Mouse (Mus musculus) lung, postnatal 10 days (tissue): Measurements from ENCODE around the gene Crybb3.

Experiments used
- DNase-seq: peaks from one replicate; pipeline ENCODE4 v3.0.0; 2021

The Crybb3 gene

GRCm38 (mm10) chr5:113102455-113102854 lies 21.1 kb upstream of the Crybb3 start:
- no peak for DNase-seq

- DNase-seq = no peak
Observed at GRCm38 (mm10) chr5:113101457-113101856, 20.1 kb upstream of the Crybb3 start.

GRCm38 (mm10) chr5:113100422-113100821 lies 19.0 kb upstream of the Crybb3 start:
- peak; percentile 59 for DNase-seq

GRCm38 (mm10) chr5:113099546-113099945 lies 18.2 kb upstream of the Crybb3 start:
- peak; percentile 94 for DNase-seq

GRCm38 (mm10) chr5:113097551-113097950 lies 16.2 kb upstream of the Crybb3 start:
- DNase-seq = no peak

GRCm38 (mm10) chr5:113095456-113095855 lies 14.1 kb upstream of the Crybb3 start:
- no peak for DNase-seq

- no peak for DNase-seq
Observed at GRCm38 (mm10) chr5:113092406-113092805, 11.0 kb upstream of the Crybb3 start.

- peak; percentile 74 for DNase-seq
Observed at GRCm38 (mm10) chr5:113091162-113091561, 9.8 kb upstream of the Crybb3 start.

- DNase-seq = no peak
Observed at GRCm38 (mm10) chr5:113090750-113091149, 9.4 kb upstream of the Crybb3 start.

GRCm38 (mm10) chr5:113090077-113090690 lies 8.8 kb upstream of the Crybb3 start:
- no peak for DNase-seq

- no peak for DNase-seq
Observed at GRCm38 (mm10) chr5:113087465-113087864, 6.1 kb upstream of the Crybb3 start.

- DNase-seq = no peak
Observed at GRCm38 (mm10) chr5:113086990-113087389, 5.6 kb upstream of the Crybb3 start.

- DNase-seq = no peak
Observed at GRCm38 (mm10) chr5:113086439-113086838, 5.1 kb upstream of the Crybb3 start.

GRCm38 (mm10) chr5:113085931-113086330 lies 4.5 kb upstream of the Crybb3 start:
- no peak for DNase-seq

- DNase-seq = no peak
Observed at GRCm38 (mm10) chr5:113084309-113084708, 2.9 kb upstream of the Crybb3 start.

GRCm38 (mm10) chr5:113082356-113083168 lies 1.2 kb upstream of the Crybb3 start:
- peak; percentile 31 for DNase-seq

GRCm38 (mm10) chr5:113081020-113081419 lies 364 bp downstream of the Crybb3 start:
- DNase-seq = no peak

GRCm38 (mm10) chr5:113079783-113080182 lies 1.6 kb downstream of the Crybb3 start:
- DNase-seq = peak; percentile 59

GRCm38 (mm10) chr5:113078686-113079085 lies 2.7 kb downstream of the Crybb3 start:
- DNase-seq = no peak

GRCm38 (mm10) chr5:113070017-113070416 lies 11.4 kb downstream of the Crybb3 start, which contains the start of gene Crybb2:
Crybb2 (minus strand) TSS chr5:113070117.
- no peak for DNase-seq

GRCm38 (mm10) chr5:113054308-113054707 lies 27.1 kb downstream of the Crybb3 start:
- peak; percentile 87 for DNase-seq

- peak; percentile 61 for DNase-seq
Observed at GRCm38 (mm10) chr5:113050581-113051185, 30.7 kb downstream of the Crybb3 start.

GRCm38 (mm10) chr5:113049876-113050275 lies 31.5 kb downstream of the Crybb3 start:
- DNase-seq = no peak
